Mouse (Mus musculus): Measurements from ENCODE around the gene Efna3. TPM values are rescaled to one million over a fixed set of nuclear protein-coding genes. Genes with fewer than 3 reads are reported as not detected.

The Efna3 gene
- total RNA-seq, 2 experiments from 2014 or later = not detected

GRCm38 (mm10) chr3:89293247-89293918, 29.4 kb downstream of the Efna3 start:
- no peak for ATAC-seq (replicated peaks; ENCODE audit: poor library complexity, severe bottlenecking)

GRCm38 (mm10) chr3:89292303-89292702, 30.5 kb downstream of the Efna3 start:
- no peak for ATAC-seq (replicated peaks; ENCODE audit: poor library complexity, severe bottlenecking)

GRCm38 (mm10) chr3:89291874-89292273, 30.9 kb downstream of the Efna3 start:
- no peak for ATAC-seq (replicated peaks; ENCODE audit: poor library complexity, severe bottlenecking)

- no peak for ATAC-seq (replicated peaks; ENCODE audit: poor library complexity, severe bottlenecking)
Measured at GRCm38 (mm10) chr3:89288503-89288928, 34.2 kb downstream of the Efna3 start.

- ATAC-seq (replicated peaks; ENCODE audit: poor library complexity, severe bottlenecking) = no peak
Measured at GRCm38 (mm10) chr3:89287286-89287685, 35.5 kb downstream of the Efna3 start.

GRCm38 (mm10) chr3:89285526-89285925, 37.2 kb downstream of the Efna3 start:
- peak; percentile 15; the same call in 1 of the 2 replicates for ATAC-seq (replicated peaks; ENCODE audit: poor library complexity, severe bottlenecking)

DNA sequence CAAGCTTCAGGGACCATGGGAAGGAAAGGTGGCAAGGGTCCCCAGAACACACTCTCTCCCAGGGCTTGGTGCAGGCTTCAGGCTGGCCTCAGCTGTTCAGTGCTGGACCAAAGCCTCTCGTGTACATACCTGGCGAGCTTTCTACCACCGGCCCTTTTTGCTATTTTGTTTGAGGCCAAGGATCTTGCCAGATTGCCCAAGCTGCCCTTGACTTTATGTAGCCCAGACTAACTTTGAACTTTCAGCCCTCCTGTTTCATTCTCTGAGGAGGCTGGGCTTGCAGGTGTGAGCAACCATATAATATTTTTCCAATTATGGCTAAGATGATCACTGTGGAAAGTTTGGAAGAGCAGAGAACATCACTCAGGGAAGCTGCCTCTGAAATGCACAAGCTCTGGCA, 38.5 kb downstream of the Efna3 start:
- ATAC-seq (replicated peaks; ENCODE audit: poor library complexity, severe bottlenecking) = no peak

- no peak for ATAC-seq (replicated peaks; ENCODE audit: poor library complexity, severe bottlenecking)
Measured at GRCm38 (mm10) chr3:89282291-89282643, 40.5 kb downstream of the Efna3 start.

- ATAC-seq (replicated peaks; ENCODE audit: poor library complexity, severe bottlenecking) = peak; percentile 59
Measured at GRCm38 (mm10) chr3:89281579-89282290, 41.0 kb downstream of the Efna3 start.

GRCm38 (mm10) chr3:89280606-89281511, 41.9 kb downstream of the Efna3 start, which contains the start of gene Efna1:
Efna1 (minus strand) TSS chr3:89281142.
- peak; percentile 21; the same call in 1 of the 2 replicates for ATAC-seq (replicated peaks; ENCODE audit: poor library complexity, severe bottlenecking)

DNA sequence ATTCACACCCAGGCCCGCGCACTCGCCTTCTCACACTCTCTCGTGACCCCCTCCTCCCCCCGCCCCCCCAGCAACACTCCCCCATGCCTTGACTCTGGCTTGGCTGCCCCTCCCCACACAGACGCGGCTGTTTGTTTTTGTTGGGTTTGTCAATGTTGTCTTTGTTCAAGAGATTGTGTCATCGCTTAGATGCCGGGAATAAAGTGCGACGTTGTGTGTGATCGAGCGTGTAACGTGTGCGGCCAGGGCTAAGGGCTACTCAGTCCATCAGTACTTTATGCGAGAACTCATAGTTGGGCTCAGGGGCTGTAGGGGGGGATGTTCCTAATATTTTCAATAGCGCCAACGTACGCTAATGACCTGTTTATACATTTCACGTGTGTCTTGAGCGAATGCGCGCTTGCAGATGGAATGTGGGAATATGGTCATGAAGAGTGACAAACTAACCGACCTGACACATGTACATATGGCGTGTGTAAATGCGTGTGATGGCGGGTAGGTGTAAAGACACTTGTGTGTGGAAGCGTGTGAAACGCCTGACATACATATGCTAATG, 42.6 kb downstream of the Efna3 start:
- no peak for ATAC-seq (replicated peaks; ENCODE audit: poor library complexity, severe bottlenecking)

GRCm38 (mm10) chr3:89279153-89279890, 43.4 kb downstream of the Efna3 start:
- ATAC-seq (replicated peaks; ENCODE audit: poor library complexity, severe bottlenecking) = peak; percentile 57

DNA sequence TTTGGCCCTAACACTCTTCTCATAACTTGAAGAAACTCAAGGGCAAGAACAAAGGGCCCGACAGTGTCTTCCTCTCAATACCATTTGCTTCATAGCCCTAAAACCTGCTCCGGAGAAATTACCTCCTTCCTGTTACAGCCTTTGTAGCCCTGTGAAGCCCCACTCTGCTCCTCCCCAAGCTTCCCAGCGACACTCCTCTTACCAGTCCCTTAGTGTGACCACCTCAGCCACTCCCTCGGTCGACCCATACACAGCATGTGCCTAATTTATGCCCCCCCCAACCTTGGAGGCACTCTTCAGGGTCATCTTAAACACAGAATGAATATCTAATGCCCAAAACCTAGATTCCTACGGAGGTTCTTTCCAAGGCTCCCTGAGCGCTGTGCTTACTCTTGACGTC, 44.1 kb downstream of the Efna3 start:
- no peak for ATAC-seq (replicated peaks; ENCODE audit: poor library complexity, severe bottlenecking)

- ATAC-seq (replicated peaks; ENCODE audit: poor library complexity, severe bottlenecking) = no peak
Measured at GRCm38 (mm10) chr3:89278107-89278506, 44.7 kb downstream of the Efna3 start.

DNA sequence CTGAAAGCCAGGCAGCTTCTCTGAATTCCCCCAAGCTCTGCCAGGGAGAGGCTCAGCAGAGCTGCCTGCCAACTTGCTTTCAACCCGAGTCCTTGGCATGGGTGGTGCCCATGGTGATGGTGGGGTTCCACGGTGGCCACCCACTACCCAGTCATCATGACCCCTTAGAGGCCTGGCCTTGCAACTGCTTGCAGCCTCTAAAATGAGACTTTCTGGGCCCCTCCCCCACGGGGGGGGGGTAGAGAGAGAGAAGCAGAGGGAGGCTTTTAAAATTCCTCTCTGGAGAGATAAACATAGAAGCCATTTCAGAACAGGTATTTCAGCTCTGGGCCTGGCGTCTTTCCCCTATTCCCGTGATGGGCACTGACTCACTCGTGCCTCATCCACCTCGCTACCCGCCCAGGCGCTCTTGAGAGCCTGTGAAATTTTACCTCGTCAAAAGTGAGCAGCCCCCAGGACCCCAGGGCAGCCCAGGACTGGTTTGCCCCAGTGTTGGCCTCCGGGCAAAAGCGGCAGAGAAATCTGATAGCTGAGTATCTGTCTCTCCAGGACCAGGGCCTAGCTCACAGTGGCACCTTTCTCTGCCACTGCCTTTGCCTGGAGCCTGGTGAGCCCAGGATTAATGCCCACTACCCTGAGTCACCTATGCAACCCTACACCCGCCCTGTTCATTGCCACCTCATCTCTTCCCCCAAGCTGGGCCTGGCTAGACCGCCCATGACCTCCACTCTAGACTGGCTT, 45.3 kb downstream of the Efna3 start:
- ATAC-seq (replicated peaks; ENCODE audit: poor library complexity, severe bottlenecking) = no peak

DNA sequence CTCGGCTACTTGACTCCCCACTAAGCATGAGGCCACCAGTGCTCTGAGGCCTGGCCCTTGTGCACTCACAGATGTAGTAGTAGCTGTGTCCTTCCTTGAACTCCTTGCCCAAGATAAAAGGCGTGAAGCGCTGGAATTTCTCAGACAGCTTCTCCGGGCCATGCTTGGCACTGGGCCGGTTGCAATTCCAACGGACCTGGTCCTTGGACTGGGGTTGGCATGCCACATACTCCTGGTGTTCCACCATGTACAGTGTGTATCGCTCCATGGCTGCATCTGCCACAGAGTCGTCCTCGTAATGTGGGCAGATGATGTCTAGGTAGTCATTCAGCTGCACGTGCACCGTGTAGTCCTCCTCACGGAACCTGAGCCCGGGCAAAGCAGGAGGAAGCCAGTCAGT, 46.7 kb downstream of the Efna3 start:
- no peak for ATAC-seq (replicated peaks; ENCODE audit: poor library complexity, severe bottlenecking)

DNA sequence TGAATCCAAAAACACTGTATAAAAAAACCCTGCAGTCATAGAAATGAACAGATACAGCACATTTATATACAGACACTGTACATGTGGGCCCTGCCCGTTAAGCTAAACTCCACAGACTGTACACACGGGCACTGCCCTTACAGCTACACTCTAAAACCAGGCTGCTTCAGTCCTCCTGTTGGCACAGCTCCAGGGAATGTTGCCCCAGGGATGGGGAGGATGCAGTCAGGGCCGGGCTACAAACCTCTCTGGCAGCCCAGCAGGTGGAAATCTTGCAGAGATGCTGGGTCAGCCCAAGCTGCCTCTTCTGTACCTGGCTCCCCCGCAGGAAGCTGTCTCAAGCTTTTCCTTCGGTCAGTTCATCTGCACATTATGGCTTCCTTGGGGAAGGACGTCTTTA, 51.0 kb downstream of the Efna3 start:
- ATAC-seq (replicated peaks; ENCODE audit: poor library complexity, severe bottlenecking) = no peak

GRCm38 (mm10) chr3:89270891-89271290, 51.9 kb downstream of the Efna3 start:
- no peak for ATAC-seq (replicated peaks; ENCODE audit: poor library complexity, severe bottlenecking)

GRCm38 (mm10) chr3:89270051-89270755, 52.6 kb downstream of the Efna3 start, which contains the start of gene Slc50a1:
Slc50a1 (minus strand) TSS chr3:89270570.
- ATAC-seq (replicated peaks; ENCODE audit: poor library complexity, severe bottlenecking) = peak; percentile 70
